Mouse (Mus musculus) kidney, adult 9 months (tissue): ENCODE measurements around the gene Dapp1.
A peak's percentile ranks its signal among the peaks of the same experiment; 100 is the strongest.
"Not testable (repeated sequence)": the region's sequence is repeated elsewhere in the genome, so short reads cannot be mapped to it uniquely, and the experiment has no call there.

Experiments used
- DNase-seq: peaks from one replicate; pipeline ENCODE4 v3.0.0; 2022

Gene Dapp1

DNA sequence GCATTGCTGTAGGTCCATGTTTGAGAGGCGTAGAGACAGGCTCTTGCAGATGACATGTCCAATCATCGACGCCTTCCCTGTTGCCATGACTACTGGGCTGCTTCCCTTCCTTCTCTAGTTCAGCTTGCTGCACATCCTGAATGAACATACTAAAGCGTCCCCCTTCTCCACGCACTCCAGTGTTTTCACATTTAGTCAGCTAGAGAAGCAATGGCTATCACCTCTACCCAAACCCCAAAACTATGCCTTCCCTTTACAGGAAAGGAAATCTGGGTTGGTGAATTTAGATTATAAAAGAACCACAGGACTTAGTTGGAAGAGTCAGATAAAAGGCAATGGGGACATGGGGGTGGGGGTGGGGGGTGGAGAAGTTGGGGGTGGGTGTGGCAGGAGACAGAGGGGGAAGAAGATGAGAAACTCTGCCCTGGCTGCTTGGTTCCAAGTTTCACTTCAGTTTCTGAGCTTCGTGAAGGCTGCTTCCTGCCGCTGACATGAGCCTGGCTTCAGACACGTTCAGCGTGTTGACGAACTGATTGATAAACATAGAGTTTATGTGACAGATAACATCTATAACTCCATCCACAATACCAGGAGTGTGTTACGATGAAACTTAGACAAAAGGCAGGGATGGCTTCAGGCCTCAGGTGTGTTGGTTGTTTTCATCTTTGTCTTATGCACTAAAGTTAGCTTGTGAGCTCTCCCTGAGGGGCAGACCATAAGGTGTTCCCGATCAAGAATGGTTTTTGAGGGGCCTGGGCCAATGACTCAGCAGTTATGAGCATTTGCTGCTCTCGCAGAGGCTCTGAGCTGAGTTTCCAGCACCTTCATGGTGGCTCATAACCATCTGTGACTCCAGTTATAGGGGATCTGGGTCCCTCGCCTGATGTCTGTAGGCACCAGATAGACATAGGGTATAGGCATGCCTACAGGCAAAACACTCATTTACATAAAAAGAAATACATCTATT, 28.1 kb downstream of the Dapp1 start:
- DNase-seq = no peak

DNA sequence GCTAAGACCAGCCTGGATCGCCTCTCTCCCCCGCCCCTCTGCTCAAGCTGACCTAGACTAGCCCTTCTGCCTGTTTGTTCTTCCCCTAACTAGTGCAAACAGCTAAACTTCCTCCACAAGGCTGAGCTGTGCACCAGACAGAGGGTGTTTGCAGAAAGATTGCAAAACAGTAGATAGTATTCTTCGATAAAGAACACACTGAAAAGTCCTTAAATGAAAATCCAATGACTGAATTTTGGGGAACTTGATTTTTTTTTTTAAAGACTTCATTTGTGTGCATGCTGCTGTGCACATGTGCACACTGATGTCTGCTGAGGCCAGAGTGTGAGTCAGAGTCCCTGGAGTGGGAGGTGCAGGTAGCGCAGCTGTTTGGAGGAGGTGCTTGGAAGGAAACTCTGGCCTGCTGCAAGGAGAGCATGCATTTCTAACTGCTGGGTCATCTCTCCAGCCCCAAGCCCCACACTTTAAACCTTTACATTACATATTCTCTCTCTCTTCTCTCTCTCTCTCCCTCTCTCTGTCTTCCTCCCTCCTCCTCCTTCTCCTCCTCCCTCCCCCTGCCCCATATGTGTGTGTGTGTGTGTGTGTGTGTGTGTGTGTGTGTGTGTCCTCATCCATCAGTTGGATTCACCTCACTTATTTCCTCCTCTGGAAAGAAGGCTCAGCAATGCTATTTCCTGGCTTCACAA, 29.0 kb downstream of the Dapp1 start:
- DNase-seq = no peak

- no peak for DNase-seq
These were observed 29.5 kb downstream of the Dapp1 start for GRCm38 (mm10) chr3:137951819-137952218.

- DNase-seq = not testable (repeated sequence)
These were observed 30.0 kb downstream of the Dapp1 start for GRCm38 (mm10) chr3:137951302-137951701.

- DNase-seq = no peak
These were observed 31.0 kb downstream of the Dapp1 start for GRCm38 (mm10) chr3:137950191-137950885.

GRCm38 (mm10) chr3:137947525-137947924, 33.8 kb downstream of the Dapp1 start:
- DNase-seq = no peak

DNA sequence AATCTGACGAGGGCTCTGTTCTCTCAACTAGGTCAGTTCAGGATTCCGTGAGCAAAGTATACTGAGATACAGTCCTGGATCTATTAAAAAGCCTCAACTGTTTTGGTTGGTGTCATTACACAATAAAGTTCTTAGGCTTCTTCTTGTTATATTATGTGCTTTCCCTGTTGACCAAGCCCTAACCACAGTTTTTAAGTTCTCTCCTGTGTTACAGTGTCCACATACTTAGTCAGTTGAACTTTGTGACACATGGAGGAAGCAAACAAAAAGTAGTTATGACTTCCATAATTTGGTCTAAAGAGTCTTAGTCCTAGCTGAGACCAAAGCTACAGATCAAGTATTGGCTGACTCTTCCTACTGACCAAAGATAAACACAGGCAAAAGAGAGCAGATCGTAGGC, 34.5 kb downstream of the Dapp1 start:
- DNase-seq = no peak

DNA sequence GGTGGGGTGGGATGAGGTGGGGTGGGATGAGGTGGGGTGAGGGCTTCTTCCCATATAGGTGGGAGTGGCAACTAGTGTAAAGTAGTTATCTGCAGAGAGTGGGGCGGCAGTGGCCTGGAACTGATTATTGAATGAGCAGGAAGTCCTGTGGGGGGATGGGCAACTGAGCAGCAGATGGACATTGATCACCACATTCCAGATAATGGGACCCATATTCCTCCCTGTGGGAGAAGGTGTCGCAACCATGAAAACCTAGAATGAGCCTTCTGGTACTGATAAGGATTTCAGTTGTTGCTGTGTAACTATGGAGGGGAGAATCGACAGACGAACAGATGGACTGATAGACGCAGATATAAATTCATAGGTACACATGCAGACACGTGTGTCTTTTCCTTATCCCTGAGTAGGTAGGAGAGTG, 37.6 kb downstream of the Dapp1 start:
- DNase-seq = no peak

DNA sequence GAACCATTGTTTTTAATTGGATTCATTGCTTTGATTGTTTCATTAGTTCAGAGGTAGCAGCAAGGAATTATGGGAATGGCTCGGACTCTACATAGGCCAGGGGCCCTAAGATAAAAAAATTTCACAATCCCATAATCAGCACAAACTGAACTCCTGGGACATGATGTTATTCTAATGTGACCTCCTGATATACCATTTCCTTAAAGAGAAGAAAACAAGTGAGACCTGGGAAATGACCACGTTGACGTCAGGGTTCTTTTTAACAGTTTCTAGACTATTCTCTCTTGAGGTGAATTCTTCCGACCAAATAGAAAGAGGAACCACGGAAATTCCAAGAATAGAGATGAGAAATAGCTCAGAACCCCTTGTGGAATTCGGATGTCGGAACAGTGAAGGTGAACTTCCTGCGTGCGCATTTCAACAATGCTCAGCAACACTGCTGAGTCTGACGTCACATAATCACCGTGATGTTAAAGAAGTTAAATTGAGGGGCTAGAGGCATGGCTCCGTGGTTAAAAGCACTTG, 39.2 kb downstream of the Dapp1 start:
- no peak for DNase-seq

GRCm38 (mm10) chr3:137941555-137941954, 39.8 kb downstream of the Dapp1 start:
- no peak for DNase-seq

GRCm38 (mm10) chr3:137940757-137941156, 40.6 kb downstream of the Dapp1 start:
- DNase-seq = no peak

DNA sequence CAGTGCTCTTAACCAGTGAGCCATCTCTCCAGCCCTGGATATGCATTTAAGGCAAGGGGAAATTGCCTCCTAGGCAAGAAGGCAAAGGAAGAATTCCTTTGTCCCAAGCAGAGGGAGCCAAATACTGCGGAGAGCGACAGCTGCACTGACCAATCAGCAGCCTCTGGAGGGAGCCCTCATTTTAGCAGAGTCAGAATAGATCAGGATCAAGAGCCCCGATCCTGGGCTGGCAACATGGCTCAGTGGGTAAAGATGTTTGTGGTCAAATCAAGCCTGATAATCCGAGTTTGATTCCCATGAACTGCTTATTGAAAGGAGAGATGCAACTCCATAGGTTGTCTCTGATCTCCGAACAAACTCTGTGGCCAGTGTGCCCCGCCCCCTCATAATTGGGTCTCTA, 42.7 kb downstream of the Dapp1 start:
- peak; percentile 39 for DNase-seq

DNA sequence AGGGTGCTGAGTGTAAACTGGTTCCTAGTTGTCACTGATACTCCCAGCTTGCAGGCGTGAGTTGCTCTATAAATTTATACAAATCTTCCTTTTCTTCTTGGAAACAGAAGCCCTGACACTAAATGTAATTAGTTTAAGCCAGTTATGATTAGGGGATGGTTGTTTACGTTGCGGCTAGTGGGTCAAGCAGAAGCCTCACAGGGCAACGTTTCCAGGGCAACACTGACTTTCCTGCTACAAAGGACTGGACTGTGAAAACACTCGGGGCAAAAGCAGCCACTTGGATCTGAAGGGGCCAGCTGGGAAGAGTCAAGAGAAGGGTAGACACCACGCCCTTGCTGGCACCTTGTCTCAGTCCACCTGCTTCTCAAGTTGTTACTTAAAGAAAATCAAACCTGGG, 44.8 kb downstream of the Dapp1 start:
- DNase-seq = no peak

GRCm38 (mm10) chr3:137935570-137936525, 45.5 kb downstream of the Dapp1 start:
- DNase-seq = no peak

- DNase-seq = no peak
These were observed 47.4 kb downstream of the Dapp1 start for GRCm38 (mm10) chr3:137933986-137934385.

- no peak for DNase-seq
These were observed 48.6 kb downstream of the Dapp1 start for GRCm38 (mm10) chr3:137932748-137933147.

DNA sequence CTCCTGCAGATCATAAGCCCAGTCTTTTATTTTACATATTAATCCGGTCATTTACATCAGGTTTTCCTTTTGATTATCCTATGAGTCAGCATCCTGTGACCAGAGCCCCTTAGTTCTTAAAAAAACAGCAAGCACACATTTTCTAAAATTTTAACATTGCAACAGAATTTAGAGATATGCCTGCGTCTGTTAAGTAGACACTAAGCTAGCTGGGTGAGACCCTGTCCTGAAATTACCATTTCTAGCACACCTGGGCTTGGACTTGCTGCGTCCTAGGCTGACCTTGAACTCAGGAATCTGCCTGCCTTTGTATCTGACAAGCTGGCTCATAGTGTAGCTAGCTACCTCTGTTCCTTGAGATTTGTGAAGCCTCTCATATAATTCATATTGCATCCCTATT, 51.4 kb downstream of the Dapp1 start:
- DNase-seq = no peak

GRCm38 (mm10) chr3:137927010-137927409, 54.3 kb downstream of the Dapp1 start:
- DNase-seq = no peak

DNA sequence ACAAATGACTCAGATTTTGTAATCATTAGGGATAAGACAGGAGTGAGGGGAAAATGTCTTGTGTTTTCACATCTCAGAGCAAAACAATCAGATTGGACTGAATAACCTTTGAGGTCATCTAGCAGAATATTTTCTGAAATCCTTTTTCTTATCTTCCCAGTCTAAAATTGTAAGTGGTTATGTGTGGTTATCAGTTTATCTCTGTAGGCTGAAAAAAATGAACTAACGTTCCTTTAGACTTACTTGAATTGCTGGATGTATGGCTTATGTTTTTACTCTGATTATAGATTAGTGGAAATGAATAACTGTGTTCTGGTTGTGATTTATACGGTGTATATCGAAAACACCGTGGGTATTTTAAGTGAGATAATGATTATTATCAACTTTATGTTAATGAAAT, 60.8 kb downstream of the Dapp1 start:
- DNase-seq = no peak

- no peak for DNase-seq
These were observed 61.9 kb downstream of the Dapp1 start for GRCm38 (mm10) chr3:137919398-137919797.

GRCm38 (mm10) chr3:137918932-137919311, 62.4 kb downstream of the Dapp1 start:
- peak; percentile 7 for DNase-seq
